Mouse (Mus musculus): ENCODE results near the gene Tmem219. TPM values are rescaled to one million over a fixed set of nuclear protein-coding genes. Genes with fewer than 3 reads are reported as not detected.

Tmem219 gene
- total RNA-seq (2023) = 36.1 TPM

GRCm38 (mm10) chr7:126922624-126923060 lies at the start of gene Tmem219:
Gene Tmem219, minus strand, starts transcription at chr7:126922917.

GRCm38 (mm10) chr7:126949793-126950646 lies 27.3 kb upstream of the Tmem219 start, which contains the start of gene Sez6l2:
Gene Sez6l2, plus strand, starts transcription at chr7:126950563.

GRCm38 (mm10) chr7:126949403-126949792 lies 26.7 kb upstream of the Tmem219 start, which contains the start of gene Asphd1:
Gene Asphd1, minus strand, starts transcription at chr7:126949582.

GRCm38 (mm10) chr7:126928384-126929037 lies 5.8 kb upstream of the Tmem219 start, which contains the start of gene Kctd13:
Gene Kctd13, plus strand, starts transcription at chr7:126928879.

GRCm38 (mm10) chr7:126884286-126885164 lies 38.2 kb downstream of the Tmem219 start, which contains the start of gene Taok2:
Gene Taok2, minus strand, starts transcription at chr7:126884703.

GRCm38 (mm10) chr7:126862147-126862784 lies 60.5 kb downstream of the Tmem219 start, which contains the start of gene Ino80e:
Gene Ino80e, minus strand, starts transcription at chr7:126862377.

GRCm38 (mm10) chr7:126861429-126862130 lies 61.1 kb downstream of the Tmem219 start, which contains the start of gene Hirip3:
Gene Hirip3, plus strand, starts transcription at chr7:126861972.

GRCm38 (mm10) chr7:126847116-126847420 lies 75.6 kb downstream of the Tmem219 start, which contains the start of gene Doc2a:
Gene Doc2a, plus strand, starts transcription at chr7:126847416.

Other genes starting within 250 kb of the Tmem219 start
- 0.44 TPM for gene Sult1a1, start 246.5 kb downstream of the Tmem219 start, total RNA-seq (2023)
- 186 TPM for gene Bola2, start 227.5 kb downstream of the Tmem219 start, total RNA-seq (2023)
- gene Slx1b, start 227.1 kb downstream of the Tmem219 start, total RNA-seq (2023) = 10.8 TPM
- gene Coro1a, start 215.1 kb downstream of the Tmem219 start, total RNA-seq (2023) = 1,350 TPM
- 47.4 TPM for gene Mapk3, start 163.3 kb downstream of the Tmem219 start, total RNA-seq (2023)
- gene Gdpd3, start 156.6 kb downstream of the Tmem219 start, total RNA-seq (2023) = 5.8 TPM
- 256 TPM for gene Ypel3, start 146.0 kb downstream of the Tmem219 start, total RNA-seq (2023)
- 11.5 TPM for gene Tbx6, start 141.4 kb downstream of the Tmem219 start, total RNA-seq (2023)
- gene Ppp4c, start 130.4 kb downstream of the Tmem219 start, total RNA-seq (2023) = 252 TPM
- gene Fam57b, start 125.2 kb downstream of the Tmem219 start, total RNA-seq (2023) = not detected
- not detected for gene 4930451I11Rik, start 91.3 kb downstream of the Tmem219 start, total RNA-seq (2023)
- gene Doc2a, start 75.5 kb downstream of the Tmem219 start, total RNA-seq (2023) = not detected
- gene Hirip3, start 60.9 kb downstream of the Tmem219 start, total RNA-seq (2023) = 19.3 TPM
- 63.0 TPM for gene Ino80e, start 60.5 kb downstream of the Tmem219 start, total RNA-seq (2023)
- 94.6 TPM for gene Taok2, start 38.2 kb downstream of the Tmem219 start, total RNA-seq (2023)
- 39.6 TPM for gene Kctd13, start 6.0 kb upstream of the Tmem219 start, total RNA-seq (2023)
- not detected for gene Asphd1, start 26.7 kb upstream of the Tmem219 start, total RNA-seq (2023)
- gene Sez6l2, start 27.6 kb upstream of the Tmem219 start, total RNA-seq (2023) = 9.2 TPM
- gene Cdipt, start 53.0 kb upstream of the Tmem219 start, total RNA-seq (2023) = 154 TPM
- not detected for gene Cdiptos, start 53.2 kb upstream of the Tmem219 start, total RNA-seq (2023)
- gene Mvp, start 91.7 kb upstream of the Tmem219 start, total RNA-seq (2023) = 39.4 TPM
- gene Pagr1b, start 93.6 kb upstream of the Tmem219 start, total RNA-seq (2023) = not detected
- 27.0 TPM for gene Pagr1a, start 94.4 kb upstream of the Tmem219 start, total RNA-seq (2023)
- 35.1 TPM for gene Gm42742, start 98.2 kb upstream of the Tmem219 start, total RNA-seq (2023)
- gene Prrt2, start 98.3 kb upstream of the Tmem219 start, total RNA-seq (2023) = 5.5 TPM
- gene Maz, start 104.1 kb upstream of the Tmem219 start, total RNA-seq (2023) = 228 TPM
- gene Kif22, start 119.6 kb upstream of the Tmem219 start, total RNA-seq (2023) = 1.9 TPM
- gene Zg16, start 164.4 kb upstream of the Tmem219 start, total RNA-seq (2023) = not detected
- 95.7 TPM for gene AI467606, start 168.4 kb upstream of the Tmem219 start, total RNA-seq (2023)
- gene Qprt, start 199.3 kb upstream of the Tmem219 start, total RNA-seq (2023) = 34.3 TPM
- gene Spn, start 214.9 kb upstream of the Tmem219 start, total RNA-seq (2023) = 356 TPM

Data from CD4-positive naive resting alpha-beta T cell, adult 57 days (primary cell).